Mouse (Mus musculus) hindbrain, embryonic 12.5 days (tissue): ENCODE data around the gene Pomgnt1. TPM values are rescaled to one million over a fixed set of nuclear protein-coding genes. Genes with fewer than 3 reads are reported as not detected.
A peak's percentile ranks its signal among the peaks of the same experiment; 100 is the strongest.

ENCODE experiments used
- ATAC-seq: fragments of 200-750 bp; cut with Nextera tagmentation; 2 replicates; pipeline ENCODE4 v1.8.0; 2017; ENCODE audit warnings: moderate TSS enrichment; ENCODE audit not compliant: low FRiP score
- H3K27ac ChIP-seq: fragments of 300-500 bp; sonication (generic); 2 replicates; pipeline ENCODE4 v1.5.1; 2016; ENCODE audit warnings: mild to moderate bottlenecking
- H3K27me3 ChIP-seq: fragments of 300-500 bp; sonication (generic); 2 replicates; pipeline ENCODE4 v1.6.1; 2016; ENCODE audit warnings: mild to moderate bottlenecking
- H3K36me3 ChIP-seq: fragments of 300-500 bp; sonication (generic); 2 replicates; pipeline ENCODE4 v1.6.1; 2016; ENCODE audit warnings: mild to moderate bottlenecking
- H3K4me1 ChIP-seq: fragments of 300-500 bp; sonication (generic); 2 replicates; pipeline ENCODE4 v1.6.1; 2016
- H3K4me2 ChIP-seq: fragments of 300-500 bp; sonication (generic); replicated peaks from 2 replicates; pipeline ENCODE4 v1.6.1; 2016; ENCODE audit warnings: mild to moderate bottlenecking
- H3K4me3 ChIP-seq: fragments of 300-500 bp; sonication (generic); 2 replicates; pipeline ENCODE4 v1.5.1; 2016; ENCODE audit warnings: mild to moderate bottlenecking
- H3K9ac ChIP-seq: fragments of 300-500 bp; sonication (generic); 2 replicates; pipeline ENCODE4 v1.6.1; 2016; ENCODE audit warnings: mild to moderate bottlenecking, moderate library complexity
- H3K9me3 ChIP-seq: fragments of 300-500 bp; sonication (generic); replicated peaks from 2 replicates; pipeline ENCODE4 v1.6.1; 2016; ENCODE audit warnings: mild to moderate bottlenecking
- WGBS: fragments of 180-500 bp; shearing (Covaris S2); methylation state at CpG from one replicate; pipeline ENCODE4 v1.1.7; 2016; 5-methylcytosine and 5-hydroxymethylcytosine counted together
- polyA plus RNA-seq: library from polyadenylated mRNA; unstranded; fragments of >200 nt; fragmentation: Nextera tagmentation; extraction: Ambion mirVana; gene quantifications from 2 replicates; pipeline ENCODE4 v1.2.1, GENCODE M21; 2016

The Pomgnt1 gene
- polyA plus RNA-seq, 1 experiment from 2014 or later, result 67.5 TPM

DNA sequence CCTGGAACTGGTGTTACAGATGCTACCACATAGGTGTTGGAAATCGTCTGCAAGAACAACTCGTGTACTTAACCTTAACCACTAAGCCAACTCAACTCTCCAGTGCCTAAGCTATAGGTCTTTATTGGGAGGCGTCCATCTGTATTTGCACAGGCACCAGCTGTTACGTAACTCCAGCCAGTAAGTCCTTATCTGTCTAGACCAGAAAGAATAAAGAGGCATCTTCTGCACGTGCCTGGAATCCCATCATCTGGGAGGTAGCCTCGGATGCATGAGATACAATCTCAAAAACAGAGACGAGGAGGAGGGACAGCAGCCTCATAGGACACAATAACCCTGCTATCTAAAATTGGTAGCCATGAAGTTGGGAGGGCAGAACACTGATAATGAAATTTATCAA lies 22.7 kb upstream of the Pomgnt1 start:
- Histone ChIP-seq H3K9me3 (no peaks in the 10 kb centered on the region), H3K4me2 (no peak overlapping the region), H3K4me1 (no peaks in the 10 kb centered on the region), H3K36me3 (peaks cover 72% of the 10 kb centered on the region), H3K4me3 (no peak overlapping the region), H3K9ac (no peak overlapping the region), H3K27ac (no peak overlapping the region), H3K27me3 (no peaks in the 10 kb centered on the region)
- WGBS, result 91% methylated on average over 7 of the region's 7 CpGs
- no peak for ATAC-seq

DNA sequence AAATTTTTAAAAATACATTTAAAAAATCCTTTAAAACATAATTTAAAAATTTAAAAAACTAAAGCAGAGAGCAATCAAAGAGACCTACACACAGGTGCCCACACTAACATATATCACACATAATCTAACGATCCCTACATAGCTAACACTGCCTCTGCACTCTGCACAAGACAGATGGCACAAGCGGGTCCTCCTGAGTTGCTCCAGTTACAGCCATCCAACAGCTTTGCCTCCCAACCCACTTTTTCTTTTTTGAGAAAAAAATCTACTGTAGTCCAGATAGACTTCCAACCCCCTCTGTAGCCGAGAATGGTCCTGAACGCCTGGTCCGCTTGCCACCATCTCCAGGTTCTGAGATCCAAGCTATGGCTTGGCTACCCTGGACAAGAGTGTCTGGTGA lies 18.4 kb upstream of the Pomgnt1 start:
- no peak overlapping the region for H3K9ac ChIP-seq
- no peaks in the 10 kb centered on the region for H3K9me3 ChIP-seq
- WGBS, result 93% methylated on average over 5 of the region's 5 CpGs
- no peaks in the 10 kb centered on the region for H3K27me3 ChIP-seq
- no peak overlapping the region for H3K4me3 ChIP-seq
- no peak overlapping the region for H3K27ac ChIP-seq
- H3K4me2 ChIP-seq, result no peak overlapping the region
- no peaks in the 10 kb centered on the region for H3K4me1 ChIP-seq
- H3K36me3 ChIP-seq, result peaks cover 47% of the 10 kb centered on the region
- no peak for ATAC-seq

GRCm38 (mm10) chr4:116110695-116111094 lies 12.9 kb upstream of the Pomgnt1 start:
- Histone ChIP-seq H3K4me1 (no peaks in the 10 kb centered on the region), H3K36me3 (0 out of 2 replicates have a peak, but pooled peaks cover 19% of the 10 kb centered on the region), H3K9me3 (no peaks in the 10 kb centered on the region), H3K27me3 (no peaks in the 10 kb centered on the region), H3K4me3 (no peak overlapping the region), H3K4me2 (no peak overlapping the region), H3K9ac (no peak overlapping the region), H3K27ac (no peak overlapping the region)
- ATAC-seq, result no peak
- 98% methylated on average over 6 of the region's 6 CpGs for WGBS

DNA sequence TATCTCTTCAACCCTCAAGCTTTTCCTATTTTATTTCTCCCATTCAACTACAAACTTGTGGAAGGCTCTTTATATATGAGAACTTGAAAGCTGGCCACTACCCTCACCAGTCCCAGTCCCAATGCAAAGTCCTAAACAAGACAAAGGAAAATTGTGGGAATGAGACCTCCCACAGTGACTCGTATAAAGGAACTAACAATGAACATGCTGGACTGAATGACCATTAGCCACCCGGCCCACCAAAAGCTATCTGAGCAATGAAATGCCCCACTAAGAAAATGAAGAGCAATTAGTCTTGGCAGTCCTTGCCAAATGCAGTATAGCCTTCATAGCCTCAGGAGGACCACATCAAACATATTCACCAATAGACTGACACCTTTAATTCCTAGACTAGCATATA lies 12.2 kb upstream of the Pomgnt1 start:
- H3K27me3 ChIP-seq, result no peaks in the 10 kb centered on the region
- no peak overlapping the region for H3K4me3 ChIP-seq
- no peak overlapping the region for H3K9ac ChIP-seq
- WGBS, result 56% methylated on average over 2 of the region's 2 CpGs
- ATAC-seq, result no peak
- no peak overlapping the region for H3K4me2 ChIP-seq
- H3K27ac ChIP-seq, result no peak overlapping the region
- H3K4me1 ChIP-seq, result no peaks in the 10 kb centered on the region
- H3K36me3 ChIP-seq, result 0 out of 2 replicates have a peak, but pooled peaks cover 19% of the 10 kb centered on the region
- no peaks in the 10 kb centered on the region for H3K9me3 ChIP-seq

- 6% methylated on average over 1 of the region's 1 CpGs for WGBS
- ATAC-seq, result no peak
- Histone ChIP-seq H3K36me3 (peaks cover 11% of the 10 kb centered on the region; the same call in 1 of the 2 replicates), H3K9me3 (no peaks in the 10 kb centered on the region), H3K27ac (no peak overlapping the region), H3K9ac (peak overlapping the region; percentile 57), H3K4me3 (peak overlapping the region; percentile 57), H3K4me2 (peak overlapping the region; percentile 61), H3K4me1 (peaks cover 14% of the 10 kb centered on the region), H3K27me3 (no peaks in the 10 kb centered on the region)
Measured at GRCm38 (mm10) chr4:116122762-116123161, 878 bp upstream of the Pomgnt1 start.

DNA sequence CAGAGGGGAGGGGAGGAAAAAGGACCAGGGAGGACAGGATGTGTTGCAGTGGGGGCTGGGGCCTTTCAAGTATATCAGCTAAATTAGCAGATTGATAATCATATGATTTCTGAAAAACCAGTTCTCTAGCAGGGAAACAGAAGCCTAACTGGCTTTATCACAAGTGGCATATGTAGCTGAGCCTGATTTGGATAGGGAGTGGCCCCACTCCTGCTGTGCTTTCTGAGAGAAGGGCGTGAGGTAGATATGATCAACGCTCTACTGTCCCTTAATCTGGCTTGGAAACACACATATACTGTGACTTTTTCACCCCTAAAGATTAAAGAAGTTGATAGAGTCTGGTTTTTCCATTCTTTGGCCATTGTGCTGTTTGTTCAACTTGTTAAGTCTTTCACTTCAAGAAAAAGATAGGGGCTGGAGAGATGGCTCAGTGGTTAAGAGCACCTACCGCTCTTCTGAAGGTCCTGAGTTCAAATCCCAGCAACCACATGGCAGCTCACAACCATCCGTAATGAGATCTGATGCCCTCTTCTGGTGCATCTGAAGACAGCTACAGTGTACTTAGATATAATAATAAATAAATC lies 2.3 kb downstream of the Pomgnt1 start:
- Histone ChIP-seq H3K27ac (no peak overlapping the region), H3K4me2 (no peak overlapping the region), H3K4me3 (no peak overlapping the region), H3K36me3 (no peaks in the 10 kb centered on the region), H3K27me3 (no peaks in the 10 kb centered on the region), H3K9ac (no peak overlapping the region), H3K4me1 (peaks cover 14% of the 10 kb centered on the region), H3K9me3 (no peaks in the 10 kb centered on the region)
- ATAC-seq, result no peak
- WGBS, result 96% methylated on average over 4 of the region's 4 CpGs

- peak overlapping the region; percentile 60; the same call in 1 of the 2 replicates for H3K27ac ChIP-seq
- H3K4me2 ChIP-seq, result no peak overlapping the region
- H3K4me3 ChIP-seq, result no peak overlapping the region
- no peak for ATAC-seq
- no peaks in the 10 kb centered on the region for H3K27me3 ChIP-seq
- no peaks in the 10 kb centered on the region for H3K9me3 ChIP-seq
- H3K9ac ChIP-seq, result 0 out of 2 replicates have a peak overlapping the region, but pooled peaks have one; percentile 19
- H3K36me3 ChIP-seq, result no peaks in the 10 kb centered on the region
- H3K4me1 ChIP-seq, result peaks cover 11% of the 10 kb centered on the region
- 55% methylated on average over 6 of the region's 6 CpGs for WGBS
Measured at GRCm38 (mm10) chr4:116127956-116128355, 4.3 kb downstream of the Pomgnt1 start.

DNA sequence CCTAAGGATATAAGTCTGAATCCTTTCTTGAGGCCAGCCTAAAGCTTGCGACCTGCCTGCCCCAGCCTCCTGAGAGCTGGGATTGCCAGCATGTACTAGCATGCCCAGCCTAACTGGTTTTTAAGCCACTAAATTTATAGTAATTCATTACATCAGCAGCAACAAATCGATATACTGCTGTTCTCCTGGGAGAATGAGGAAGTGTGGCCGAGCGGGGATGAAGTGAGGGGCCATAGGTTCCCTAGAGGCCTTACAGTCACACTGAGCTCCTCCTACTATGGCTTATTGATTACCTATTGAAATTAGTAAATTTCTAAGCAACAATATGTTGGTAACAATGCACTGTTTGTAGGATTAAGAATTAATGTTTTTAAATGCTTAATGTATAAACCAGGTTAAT lies 9.5 kb downstream of the Pomgnt1 start:
- no peak for ATAC-seq
- no peak overlapping the region for H3K4me2 ChIP-seq
- WGBS, result 79% methylated on average over 4 of the region's 4 CpGs
- no peaks in the 10 kb centered on the region for H3K27me3 ChIP-seq
- no peaks in the 10 kb centered on the region for H3K9me3 ChIP-seq
- H3K4me3 ChIP-seq, result no peak overlapping the region
- no peak overlapping the region for H3K9ac ChIP-seq
- H3K4me1 ChIP-seq, result no peaks in the 10 kb centered on the region
- no peaks in the 10 kb centered on the region for H3K36me3 ChIP-seq
- H3K27ac ChIP-seq, result no peak overlapping the region

DNA sequence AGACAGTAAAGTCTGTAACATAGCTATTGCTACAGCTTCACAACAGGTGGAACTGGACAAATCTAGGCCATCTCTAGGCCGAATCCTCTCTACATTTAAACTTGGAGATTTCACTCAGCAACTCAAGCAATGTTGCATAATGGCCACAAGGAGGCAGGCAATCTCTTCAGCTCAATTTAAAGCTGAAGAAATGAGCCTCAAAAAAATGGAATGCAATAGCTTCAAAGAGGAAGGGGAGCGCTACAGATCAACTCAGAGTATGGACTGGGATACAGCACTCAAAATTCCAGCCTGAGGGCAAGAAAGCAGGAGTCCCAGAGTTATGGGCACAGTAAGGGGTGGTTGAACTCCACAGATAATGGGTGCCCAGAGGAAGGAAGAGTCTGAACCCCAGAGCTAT lies 11.3 kb downstream of the Pomgnt1 start:
- Histone ChIP-seq H3K27ac (no peak overlapping the region), H3K27me3 (no peaks in the 10 kb centered on the region), H3K36me3 (no peaks in the 10 kb centered on the region), H3K4me2 (no peak overlapping the region), H3K4me1 (no peaks in the 10 kb centered on the region), H3K9me3 (no peaks in the 10 kb centered on the region), H3K9ac (no peak overlapping the region), H3K4me3 (no peak overlapping the region)
- ATAC-seq, result no peak
- WGBS, result 41% methylated on average over 2 of the region's 2 CpGs

DNA sequence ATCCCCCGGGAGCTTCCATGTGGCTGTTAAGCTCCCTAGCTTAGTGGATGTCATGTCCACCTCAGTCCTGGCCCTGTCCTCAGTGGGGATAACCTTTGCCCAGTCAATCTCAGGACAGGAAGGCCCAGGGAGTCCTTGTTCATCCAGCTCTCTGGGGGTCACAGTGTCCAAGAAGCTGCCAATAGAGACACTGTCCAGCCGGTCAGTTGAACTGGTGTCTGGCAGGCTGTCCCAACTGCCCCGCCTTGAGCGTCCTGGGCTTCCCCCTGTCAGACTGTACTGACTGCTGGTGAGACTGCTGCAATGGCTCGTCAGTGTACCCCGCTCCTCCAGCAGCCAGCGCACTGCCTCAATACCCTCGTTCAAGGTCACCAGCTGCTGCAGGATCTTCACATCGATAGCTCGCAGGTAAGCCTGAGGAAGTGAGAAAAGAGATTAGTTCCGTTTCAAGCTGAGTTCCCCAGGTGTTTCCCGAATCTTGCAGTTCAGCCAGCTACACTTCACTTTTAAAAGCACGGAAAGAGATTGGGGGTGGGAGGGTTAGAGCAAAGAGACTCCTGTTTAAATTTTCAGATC lies 13.9 kb downstream of the Pomgnt1 start:
- ATAC-seq, result no peak
- H3K4me2 ChIP-seq, result no peak overlapping the region
- H3K27ac ChIP-seq, result no peak overlapping the region
- H3K27me3 ChIP-seq, result peaks cover 9% of the 10 kb centered on the region; the same call in 1 of the 2 replicates
- WGBS, result 52% methylated on average over 13 of the region's 13 CpGs
- no peaks in the 10 kb centered on the region for H3K4me1 ChIP-seq
- H3K4me3 ChIP-seq, result no peak overlapping the region
- H3K36me3 ChIP-seq, result no peaks in the 10 kb centered on the region
- H3K9me3 ChIP-seq, result no peaks in the 10 kb centered on the region
- H3K9ac ChIP-seq, result no peak overlapping the region

- H3K4me2 ChIP-seq, result no peak overlapping the region
- peaks cover 16% of the 10 kb centered on the region for H3K4me1 ChIP-seq
- 80% methylated on average over 7 of the region's 7 CpGs for WGBS
- ATAC-seq, result no peak
- H3K9ac ChIP-seq, result no peak overlapping the region
- H3K36me3 ChIP-seq, result no peaks in the 10 kb centered on the region
- H3K4me3 ChIP-seq, result no peak overlapping the region
- H3K27me3 ChIP-seq, result peaks cover 21% of the 10 kb centered on the region
- no peak overlapping the region for H3K27ac ChIP-seq
- no peaks in the 10 kb centered on the region for H3K9me3 ChIP-seq
Measured at GRCm38 (mm10) chr4:116140801-116141574, 17.3 kb downstream of the Pomgnt1 start.

GRCm38 (mm10) chr4:116141736-116142135 lies 18.1 kb downstream of the Pomgnt1 start:
- 63% methylated on average over 1 of the region's 1 CpGs for WGBS
- no peak overlapping the region for H3K9ac ChIP-seq
- H3K4me3 ChIP-seq, result no peak overlapping the region
- H3K27ac ChIP-seq, result no peak overlapping the region
- ATAC-seq, result no peak
- H3K4me2 ChIP-seq, result no peak overlapping the region
- no peaks in the 10 kb centered on the region for H3K36me3 ChIP-seq
- no peaks in the 10 kb centered on the region for H3K9me3 ChIP-seq
- H3K27me3 ChIP-seq, result peaks cover 21% of the 10 kb centered on the region
- H3K4me1 ChIP-seq, result peaks cover 16% of the 10 kb centered on the region
